Mouse (Mus musculus) limb, embryonic 14.5 days (tissue): ENCODE measurements around the gene Rtkn. TPM values are rescaled to one million over a fixed set of nuclear protein-coding genes. Genes with fewer than 3 reads are reported as not detected.

Source experiments
- ATAC-seq: fragments of 200-750 bp; cut with Nextera tagmentation; 2 replicates; pipeline ENCODE4 v1.8.0; 2017; ENCODE audit warnings: low read depth, moderate number of reproducible peaks, moderate TSS enrichment; ENCODE audit not compliant: low FRiP score
- DNase-seq: peaks from one replicate; pipeline ENCODE4 v3.0.0-alpha.2; 2015; ENCODE audit warnings: low spot score
- H3K27ac ChIP-seq: fragments of 300-500 bp; sonication (generic); replicated peaks from 2 replicates; pipeline ENCODE4 v1.5.1; 2014; ENCODE audit warnings: low read depth, mild to moderate bottlenecking, low read length, moderate library complexity, mixed read lengths
- H3K27me3 ChIP-seq: fragments of 300-500 bp; sonication (generic); 2 replicates; pipeline ENCODE4 v1.6.1; 2014; ENCODE audit warnings: low read length, mixed read lengths; ENCODE audit not compliant: control insufficient read depth, insufficient read depth
- H3K36me3 ChIP-seq: fragments of 300-500 bp; sonication (generic); 2 replicates; pipeline ENCODE4 v1.6.1; 2014; ENCODE audit warnings: mild to moderate bottlenecking, low read length, moderate library complexity, mixed read lengths; ENCODE audit not compliant: control insufficient read depth, insufficient read depth
- H3K4me1 ChIP-seq: fragments of 300-500 bp; sonication (generic); 2 replicates; pipeline ENCODE4 v1.6.1; 2014; ENCODE audit warnings: antibody characterized with exemption, low read length, mixed read lengths; ENCODE audit not compliant: control insufficient read depth, insufficient read depth
- H3K4me2 ChIP-seq: fragments of 300-500 bp; sonication (generic); replicated peaks from 2 replicates; pipeline ENCODE4 v1.6.1; 2014; ENCODE audit warnings: low read depth, mild to moderate bottlenecking, low read length, moderate library complexity; ENCODE audit not compliant: severe bottlenecking
- H3K4me3 ChIP-seq: fragments of 300-500 bp; sonication (generic); replicated peaks from 2 replicates; pipeline ENCODE4 v1.5.1; 2014; ENCODE audit warnings: low read length
- H3K9ac ChIP-seq: fragments of 300-500 bp; sonication (generic); 2 replicates; pipeline ENCODE4 v1.6.1; 2014; ENCODE audit warnings: mild to moderate bottlenecking, low read depth, low read length, moderate library complexity; ENCODE audit not compliant: severe bottlenecking
- H3K9me3 ChIP-seq: fragments of 300-500 bp; sonication (generic); 2 replicates; pipeline ENCODE4 v1.6.1; 2016; ENCODE audit warnings: low read length; ENCODE audit not compliant: control insufficient read depth
- POLR2A ChIP-seq: fragments of 200-500 bp; IDR thresholded peaks from 2 replicates; pipeline ENCODE4 v1.8.0; 2012; ENCODE audit warnings: inconsistent platforms, mild to moderate bottlenecking, moderate library complexity, borderline replicate concordance; ENCODE audit not compliant: insufficient read depth, insufficient read length; ENCODE audit errors: extremely low read depth
- WGBS: fragments of 180-500 bp; shearing (Covaris S2); extraction: QIAGEN DNeasy Blood & Tissue Kit; methylation state at CpG from one replicate; pipeline ENCODE4 v1.1.7; 2014; 5-methylcytosine and 5-hydroxymethylcytosine counted together
- microRNA counts: library from miRNA; unstranded; fragments of <30 nt; microRNA quantifications from one replicate; lab custom pipeline; 2016
- microRNA-seq: library from miRNA; unstranded; fragments of <30 nt; microRNA quantifications from one replicate; pipeline ENCODE4, GENCODE M21; 2016
- polyA plus RNA-seq, 2 experiments: library from polyadenylated mRNA; depleted of rRNA in 1 of 2; stranded (reverse) in 1 of 2; unstranded in 1 of 2; fragments of >200 nt; fragmentation: Nextera tagmentation in 1 of 2; extraction: Ambion mirVana in 1 of 2; gene quantifications; 2 replicates each; pipeline versions ENCODE4 v1.2.1 to v1.2.3; 2012 to 2014

The Rtkn gene
- polyA plus RNA-seq, 2 experiments = 40.7 to 151 TPM

DNA sequence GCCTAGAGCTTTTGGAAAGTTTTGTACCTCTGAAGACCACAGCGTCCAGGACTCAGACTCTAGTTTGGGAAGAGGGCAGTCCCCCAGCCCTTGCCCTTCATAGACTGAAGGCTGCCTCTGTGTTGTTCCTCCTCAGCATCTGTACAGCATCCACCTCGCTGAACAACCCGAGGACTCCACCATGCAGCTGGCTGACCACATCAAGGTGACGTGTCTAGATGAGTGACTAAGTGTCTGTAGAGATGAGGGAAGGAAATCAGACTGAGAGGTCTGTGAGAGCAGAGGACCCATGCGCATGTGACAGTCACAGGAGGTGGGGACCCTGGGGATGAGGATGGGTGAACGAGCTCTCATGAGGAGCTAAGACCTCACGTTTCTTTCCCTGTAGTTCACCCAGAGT is 58.3 kb downstream of the Rtkn start:
- Histone ChIP-seq H3K27me3 (no peaks in the 10 kb centered on the region), H3K4me1 (no peaks in the 10 kb centered on the region), H3K4me3 (no peak overlapping the region), H3K4me2 (no peak overlapping the region), H3K36me3 (peaks cover 100% of the 10 kb centered on the region), H3K9me3 (no peaks in the 10 kb centered on the region), H3K9ac (no peak overlapping the region), H3K27ac (no peak overlapping the region)
- DNase-seq (no peak), ATAC-seq (no peak)
- 91% methylated on average over 7 of the region's 7 CpGs for whole genome bisulfite sequencing
- no peak for TF ChIP-seq POLR2A

- WGBS = 41% methylated on average over 15 of the region's 15 CpGs
- Histone ChIP-seq H3K9me3 (no peaks in the 10 kb centered on the region), H3K4me3 (no peak overlapping the region)
These were observed 62.2 kb downstream of the Rtkn start for GRCm38 (mm10) chr6:83197345-83198004.

More at GRCm38 (mm10) chr6:83197345-83198004, 62.2 kb downstream of the Rtkn start:
- no peak for TF ChIP-seq POLR2A
- no peak for DNase-seq
- H3K4me1 ChIP-seq = no peaks in the 10 kb centered on the region
- ATAC-seq = no peak
- H3K9ac ChIP-seq = no peak overlapping the region
- no peak overlapping the region for H3K4me2 ChIP-seq
- H3K27me3 ChIP-seq = no peaks in the 10 kb centered on the region
- peaks cover 82% of the 10 kb centered on the region for H3K36me3 ChIP-seq
- H3K27ac ChIP-seq = no peak overlapping the region

MicroRNAs within 50 kb of the gene (microRNA counts, 519-probe panel; counts per million panel counts)
- 1,641 counts per million, percentile 13 among the panel's probes with 10 or more counts for microRNA mmu-miR-3470a+mmu-miR-3470b (lab: Ali Mortazavi, UCI)

Small RNA genes lying within 50 kb of the gene (microRNA-seq; reads per million reads assigned to microRNA genes)
- gene Mir3470a = not detected

Other genes with a start within 250 kb of the Rtkn start
- gene Sema4f, start 195.7 kb upstream of the Rtkn start, polyA plus RNA-seq (2012; rRNA removed) = 3.2 and 3.9 TPM in 2 replicates
- gene Sema4f, start 195.7 kb upstream of the Rtkn start, polyA plus RNA-seq (2014; fragmentation: Nextera tagmentation; extraction: Ambion mirVana) = 1.1 and 2.2 TPM in 2 replicates
- gene M1ap, start 188.6 kb upstream of the Rtkn start, polyA plus RNA-seq (2012; rRNA removed) = 0.32 and 0.70 TPM in 2 replicates
- 0.17 and 0.67 TPM in 2 replicates for gene M1ap, start 188.6 kb upstream of the Rtkn start, polyA plus RNA-seq (2014; fragmentation: Nextera tagmentation; extraction: Ambion mirVana)
- gene Dok1, start 102.0 kb upstream of the Rtkn start, polyA plus RNA-seq (2012; rRNA removed) = 17.1 and 17.4 TPM in 2 replicates
- 9.6 and 11.4 TPM in 2 replicates for gene Dok1, start 102.0 kb upstream of the Rtkn start, polyA plus RNA-seq (2014; fragmentation: Nextera tagmentation; extraction: Ambion mirVana)
- 55.6 and 58.6 TPM in 2 replicates for gene Loxl3, start 101.3 kb upstream of the Rtkn start, polyA plus RNA-seq (2012; rRNA removed)
- 24.1 and 26.0 TPM in 2 replicates for gene Loxl3, start 101.3 kb upstream of the Rtkn start, polyA plus RNA-seq (2014; fragmentation: Nextera tagmentation; extraction: Ambion mirVana)
- 331 and 427 TPM in 2 replicates for gene Aup1, start 80.9 kb upstream of the Rtkn start, polyA plus RNA-seq (2012; rRNA removed)
- gene Aup1, start 80.9 kb upstream of the Rtkn start, polyA plus RNA-seq (2014; fragmentation: Nextera tagmentation; extraction: Ambion mirVana) = 131 and 136 TPM in 2 replicates
- 99.8 and 116 TPM in 2 replicates for gene Htra2, start 80.2 kb upstream of the Rtkn start, polyA plus RNA-seq (2012; rRNA removed)
- gene Htra2, start 80.2 kb upstream of the Rtkn start, polyA plus RNA-seq (2014; fragmentation: Nextera tagmentation; extraction: Ambion mirVana) = 47.0 and 48.4 TPM in 2 replicates
- 1.9 and 2.5 TPM in 2 replicates for gene Dqx1, start 77.6 kb upstream of the Rtkn start, polyA plus RNA-seq (2012; rRNA removed)
- 0.35 and 0.37 TPM in 2 replicates for gene Dqx1, start 77.6 kb upstream of the Rtkn start, polyA plus RNA-seq (2014; fragmentation: Nextera tagmentation; extraction: Ambion mirVana)
- gene Tlx2, start 65.2 kb upstream of the Rtkn start, polyA plus RNA-seq (2012; rRNA removed) = 0.08 TPM in 1 of 2 replicates, not detected in the other
- not detected in 2 replicates for gene Tlx2, start 65.2 kb upstream of the Rtkn start, polyA plus RNA-seq (2014; fragmentation: Nextera tagmentation; extraction: Ambion mirVana)
- 41.8 and 49.8 TPM in 2 replicates for gene Pcgf1, start 57.6 kb upstream of the Rtkn start, polyA plus RNA-seq (2012; rRNA removed)
- gene Pcgf1, start 57.6 kb upstream of the Rtkn start, polyA plus RNA-seq (2014; fragmentation: Nextera tagmentation; extraction: Ambion mirVana) = 28.2 and 35.5 TPM in 2 replicates
- 0.54 and 1.2 TPM in 2 replicates for gene Lbx2, start 49.1 kb upstream of the Rtkn start, polyA plus RNA-seq (2012; rRNA removed)
- 0.52 and 0.87 TPM in 2 replicates for gene Lbx2, start 49.1 kb upstream of the Rtkn start, polyA plus RNA-seq (2014; fragmentation: Nextera tagmentation; extraction: Ambion mirVana)
- 5.2 and 8.7 TPM in 2 replicates for gene Ccdc142, start 33.9 kb upstream of the Rtkn start, polyA plus RNA-seq (2012; rRNA removed)
- gene Ccdc142, start 33.9 kb upstream of the Rtkn start, polyA plus RNA-seq (2014; fragmentation: Nextera tagmentation; extraction: Ambion mirVana) = 2.7 and 3.0 TPM in 2 replicates
- gene Gm42688, start 33.8 kb upstream of the Rtkn start, polyA plus RNA-seq (2012; rRNA removed) = 7.0 and 7.7 TPM in 2 replicates
- 2.5 and 4.5 TPM in 2 replicates for gene Gm42688, start 33.8 kb upstream of the Rtkn start, polyA plus RNA-seq (2014; fragmentation: Nextera tagmentation; extraction: Ambion mirVana)
- gene Mrpl53, start 26.4 kb upstream of the Rtkn start, polyA plus RNA-seq (2012; rRNA removed) = 101 and 112 TPM in 2 replicates
- gene Mrpl53, start 26.4 kb upstream of the Rtkn start, polyA plus RNA-seq (2014; fragmentation: Nextera tagmentation; extraction: Ambion mirVana) = 124 and 125 TPM in 2 replicates
- 95.2 and 116 TPM in 2 replicates for gene Mogs, start 20.0 kb upstream of the Rtkn start, polyA plus RNA-seq (2012; rRNA removed)
- 47.1 and 50.9 TPM in 2 replicates for gene Mogs, start 20.0 kb upstream of the Rtkn start, polyA plus RNA-seq (2014; fragmentation: Nextera tagmentation; extraction: Ambion mirVana)
- gene Wbp1, start 13.9 kb upstream of the Rtkn start, polyA plus RNA-seq (2012; rRNA removed) = 191 and 267 TPM in 2 replicates
- 83.0 and 104 TPM in 2 replicates for gene Wbp1, start 13.9 kb upstream of the Rtkn start, polyA plus RNA-seq (2014; fragmentation: Nextera tagmentation; extraction: Ambion mirVana)
- gene Ino80b, start 10.0 kb upstream of the Rtkn start, polyA plus RNA-seq (2012; rRNA removed) = 35.9 and 36.8 TPM in 2 replicates
- 14.7 and 14.9 TPM in 2 replicates for gene Ino80b, start 10.0 kb upstream of the Rtkn start, polyA plus RNA-seq (2014; fragmentation: Nextera tagmentation; extraction: Ambion mirVana)
- gene Wdr54, start 20.9 kb downstream of the Rtkn start, polyA plus RNA-seq (2012; rRNA removed) = 13.1 and 17.9 TPM in 2 replicates
- gene Wdr54, start 20.9 kb downstream of the Rtkn start, polyA plus RNA-seq (2014; fragmentation: Nextera tagmentation; extraction: Ambion mirVana) = 5.5 and 7.3 TPM in 2 replicates
- gene 1700003E16Rik, start 20.9 kb downstream of the Rtkn start, polyA plus RNA-seq (2012; rRNA removed) = 0.21 and 0.26 TPM in 2 replicates
- 1.7 and 1.9 TPM in 2 replicates for gene 1700003E16Rik, start 20.9 kb downstream of the Rtkn start, polyA plus RNA-seq (2014; fragmentation: Nextera tagmentation; extraction: Ambion mirVana)
- gene Dctn1, start 30.5 kb downstream of the Rtkn start, polyA plus RNA-seq (2012; rRNA removed) = 128 and 140 TPM in 2 replicates
- 82.0 and 89.0 TPM in 2 replicates for gene Dctn1, start 30.5 kb downstream of the Rtkn start, polyA plus RNA-seq (2014; fragmentation: Nextera tagmentation; extraction: Ambion mirVana)
- 0.13 and 0.18 TPM in 2 replicates for gene Slc4a5, start 84.4 kb downstream of the Rtkn start, polyA plus RNA-seq (2012; rRNA removed)
- gene Slc4a5, start 84.4 kb downstream of the Rtkn start, polyA plus RNA-seq (2014; fragmentation: Nextera tagmentation; extraction: Ambion mirVana) = 0.25 TPM in 1 of 2 replicates, not detected in the other
- 26.3 and 27.3 TPM in 2 replicates for gene Mthfd2, start 190.4 kb downstream of the Rtkn start, polyA plus RNA-seq (2012; rRNA removed)
- gene Mthfd2, start 190.4 kb downstream of the Rtkn start, polyA plus RNA-seq (2014; fragmentation: Nextera tagmentation; extraction: Ambion mirVana) = 35.3 and 38.5 TPM in 2 replicates
- gene Mob1a, start 190.6 kb downstream of the Rtkn start, polyA plus RNA-seq (2012; rRNA removed) = 50.4 and 52.3 TPM in 2 replicates
- 75.8 and 77.9 TPM in 2 replicates for gene Mob1a, start 190.6 kb downstream of the Rtkn start, polyA plus RNA-seq (2014; fragmentation: Nextera tagmentation; extraction: Ambion mirVana)
- gene Bola3, start 213.7 kb downstream of the Rtkn start, polyA plus RNA-seq (2012; rRNA removed) = 26.7 and 55.1 TPM in 2 replicates
- gene Bola3, start 213.7 kb downstream of the Rtkn start, polyA plus RNA-seq (2014; fragmentation: Nextera tagmentation; extraction: Ambion mirVana) = 116 and 129 TPM in 2 replicates